Mouse (Mus musculus): ENCODE measurements around the gene Sult6b2. TPM values are rescaled to one million over a fixed set of nuclear protein-coding genes. Genes with fewer than 3 reads are reported as not detected.

Sult6b2 gene
- polyA plus RNA-seq, 1 experiment from 2014 or later = not detected

GRCm38 (mm10) chr6:142776935-142777334, 27.4 kb downstream of the Sult6b2 start:
- Histone ChIP-seq H3K36me3 (peaks cover 55% of the 10 kb centered on the region), H3K4me3 (replicated peaks) (no peak overlapping the region), H3K27me3 (no peaks in the 10 kb centered on the region), H3K9me3 (replicated peaks) (no peaks in the 10 kb centered on the region), H3K4me1 (replicated peaks) (peaks cover 21% of the 10 kb centered on the region), H3K4me2 (no peak overlapping the region), H3K9ac (no peak overlapping the region), H3K27ac (0 out of 2 replicates have a peak overlapping the region, but pooled peaks have one; percentile 29)
- DNase-seq = no peak
- ATAC-seq (ENCODE audit: low read depth) = peak; percentile 59
- WGBS (ENCODE audit: insufficient replicate concordance) = 8% methylated on average over 4 of the region's 4 CpGs

GRCm38 (mm10) chr6:142773566-142773965, 30.7 kb downstream of the Sult6b2 start:
- Histone ChIP-seq H3K4me3 (replicated peaks) (no peak overlapping the region), H3K9me3 (replicated peaks) (no peaks in the 10 kb centered on the region), H3K27ac (no peak overlapping the region), H3K27me3 (no peaks in the 10 kb centered on the region), H3K4me2 (no peak overlapping the region), H3K9ac (no peak overlapping the region), H3K36me3 (peaks cover 88% of the 10 kb centered on the region), H3K4me1 (replicated peaks) (peaks cover 28% of the 10 kb centered on the region)
- WGBS (ENCODE audit: insufficient replicate concordance) = 87% methylated on average over 5 of the region's 5 CpGs
- ATAC-seq (ENCODE audit: low read depth) (no peak), DNase-seq (no peak)

GRCm38 (mm10) chr6:142771643-142772042, 32.7 kb downstream of the Sult6b2 start:
- peaks cover 99% of the 10 kb centered on the region for H3K36me3 ChIP-seq
- no peaks in the 10 kb centered on the region for H3K27me3 ChIP-seq
- WGBS (ENCODE audit: insufficient replicate concordance) = 33% methylated on average over 4 of the region's 4 CpGs
- H3K27ac ChIP-seq = no peak overlapping the region
- ATAC-seq (ENCODE audit: low read depth) (peak; percentile 52), DNase-seq (no peak)
- no peak overlapping the region for H3K4me2 ChIP-seq
- no peaks in the 10 kb centered on the region for H3K9me3 ChIP-seq (replicated peaks)
- H3K9ac ChIP-seq = no peak overlapping the region
- H3K4me3 ChIP-seq (replicated peaks) = no peak overlapping the region
- H3K4me1 ChIP-seq (replicated peaks) = peaks cover 21% of the 10 kb centered on the region

- Histone ChIP-seq H3K27ac (no peak overlapping the region), H3K9me3 (replicated peaks) (no peaks in the 10 kb centered on the region), H3K4me1 (replicated peaks) (peaks cover 8% of the 10 kb centered on the region), H3K36me3 (peaks cover 99% of the 10 kb centered on the region), H3K4me3 (replicated peaks) (no peak overlapping the region), H3K4me2 (no peak overlapping the region), H3K9ac (no peak overlapping the region), H3K27me3 (no peaks in the 10 kb centered on the region)
- WGBS (ENCODE audit: insufficient replicate concordance) = 91% methylated on average over 3 of the region's 3 CpGs
- no peak for DNase-seq
- ATAC-seq (ENCODE audit: low read depth) = no peak
These were observed 34.4 kb downstream of the Sult6b2 start for GRCm38 (mm10) chr6:142769896-142770295.

GRCm38 (mm10) chr6:142767305-142767704, 37.0 kb downstream of the Sult6b2 start:
- WGBS (ENCODE audit: insufficient replicate concordance) = 90% methylated on average over 9 of the region's 9 CpGs
- Histone ChIP-seq H3K27ac (no peak overlapping the region), H3K4me1 (replicated peaks) (peaks cover 9% of the 10 kb centered on the region), H3K27me3 (no peaks in the 10 kb centered on the region), H3K9me3 (replicated peaks) (no peaks in the 10 kb centered on the region), H3K9ac (no peak overlapping the region), H3K4me2 (no peak overlapping the region), H3K36me3 (peaks cover 94% of the 10 kb centered on the region), H3K4me3 (replicated peaks) (no peak overlapping the region)
- no peak for DNase-seq
- ATAC-seq (ENCODE audit: low read depth) = no peak

GRCm38 (mm10) chr6:142764933-142765332, 39.4 kb downstream of the Sult6b2 start:
- WGBS (ENCODE audit: insufficient replicate concordance) = 94% methylated on average over 2 of the region's 2 CpGs
- no peaks in the 10 kb centered on the region for H3K9me3 ChIP-seq (replicated peaks)
- no peak for DNase-seq
- H3K4me2 ChIP-seq = no peak overlapping the region
- H3K4me3 ChIP-seq (replicated peaks) = no peak overlapping the region
- no peaks in the 10 kb centered on the region for H3K27me3 ChIP-seq
- H3K36me3 ChIP-seq = peaks cover 95% of the 10 kb centered on the region
- ATAC-seq (ENCODE audit: low read depth) = no peak
- H3K9ac ChIP-seq = no peak overlapping the region
- H3K27ac ChIP-seq = no peak overlapping the region
- peaks cover 23% of the 10 kb centered on the region for H3K4me1 ChIP-seq (replicated peaks)

GRCm38 (mm10) chr6:142759633-142760032, 44.7 kb downstream of the Sult6b2 start:
- Histone ChIP-seq H3K27me3 (no peaks in the 10 kb centered on the region), H3K4me3 (replicated peaks) (peak overlapping the region; percentile 95), H3K27ac (no peak overlapping the region), H3K4me1 (replicated peaks) (peaks cover 51% of the 10 kb centered on the region), H3K9me3 (replicated peaks) (no peaks in the 10 kb centered on the region), H3K4me2 (peak overlapping the region; percentile 73; the same call in 1 of the 2 replicates), H3K9ac (peak overlapping the region; percentile 97; the same call in 1 of the 2 replicates), H3K36me3 (peaks cover 58% of the 10 kb centered on the region)
- no peak for DNase-seq
- no peak for ATAC-seq (ENCODE audit: low read depth)
- 85% methylated on average over 2 of the region's 2 CpGs for WGBS (ENCODE audit: insufficient replicate concordance)

GRCm38 (mm10) chr6:142758562-142758961, 45.7 kb downstream of the Sult6b2 start:
- peaks cover 56% of the 10 kb centered on the region for H3K4me1 ChIP-seq (replicated peaks)
- H3K4me3 ChIP-seq (replicated peaks) = peak overlapping the region; percentile 95
- 88% methylated on average over 6 of the region's 6 CpGs for WGBS (ENCODE audit: insufficient replicate concordance)
- no peaks in the 10 kb centered on the region for H3K9me3 ChIP-seq (replicated peaks)
- no peak for DNase-seq
- ATAC-seq (ENCODE audit: low read depth) = no peak
- peak overlapping the region; percentile 73 for H3K4me2 ChIP-seq
- H3K27me3 ChIP-seq = no peaks in the 10 kb centered on the region
- H3K27ac ChIP-seq = peak overlapping the region; percentile 99
- peak overlapping the region; percentile 97 for H3K9ac ChIP-seq
- peaks cover 48% of the 10 kb centered on the region for H3K36me3 ChIP-seq

GRCm38 (mm10) chr6:142757976-142758375, 46.3 kb downstream of the Sult6b2 start:
- DNase-seq (no peak), ATAC-seq (ENCODE audit: low read depth) (no peak)
- H3K4me3 ChIP-seq (replicated peaks) = peak overlapping the region; percentile 95
- H3K27me3 ChIP-seq = no peaks in the 10 kb centered on the region
- H3K36me3 ChIP-seq = peaks cover 45% of the 10 kb centered on the region
- peak overlapping the region; percentile 73 for H3K4me2 ChIP-seq
- H3K4me1 ChIP-seq (replicated peaks) = peaks cover 62% of the 10 kb centered on the region
- WGBS (ENCODE audit: insufficient replicate concordance) = 51% methylated on average over 6 of the region's 6 CpGs
- peak overlapping the region; percentile 97 for H3K9ac ChIP-seq
- peak overlapping the region; percentile 99 for H3K27ac ChIP-seq
- no peaks in the 10 kb centered on the region for H3K9me3 ChIP-seq (replicated peaks)

- Histone ChIP-seq H3K4me1 (replicated peaks) (peaks cover 66% of the 10 kb centered on the region), H3K4me2 (peak overlapping the region; percentile 73), H3K27me3 (no peaks in the 10 kb centered on the region), H3K36me3 (peaks cover 42% of the 10 kb centered on the region), H3K4me3 (replicated peaks) (peak overlapping the region; percentile 95), H3K27ac (peak overlapping the region; percentile 99), H3K9ac (peak overlapping the region; percentile 97), H3K9me3 (replicated peaks) (no peaks in the 10 kb centered on the region)
- peak; percentile 66 for DNase-seq
- peak; percentile 80 for ATAC-seq (ENCODE audit: low read depth)
- WGBS (ENCODE audit: insufficient replicate concordance) = 6% methylated on average over 10 of the region's 10 CpGs
These were observed 46.9 kb downstream of the Sult6b2 start for GRCm38 (mm10) chr6:142757334-142757965.

GRCm38 (mm10) chr6:142756507-142757333, 47.6 kb downstream of the Sult6b2 start, which contains the start of gene Cmas:
Cmas (plus strand) TSS chr6:142756686.
- H3K4me3 ChIP-seq (replicated peaks) = peak within 1 kb of the TSS; percentile 95
- no peaks in the 10 kb centered on the region for H3K9me3 ChIP-seq (replicated peaks)
- ATAC-seq (ENCODE audit: low read depth) (peak; percentile 90), DNase-seq (peak; percentile 89)
- peak within 1 kb of the TSS; percentile 97 for H3K9ac ChIP-seq
- WGBS (ENCODE audit: insufficient replicate concordance) = under 1% methylated on average over 66 of the region's 68 CpGs
- H3K4me1 ChIP-seq (replicated peaks) = peaks cover 66% of the 10 kb centered on the region
- no peaks in the 10 kb centered on the region for H3K27me3 ChIP-seq
- H3K4me2 ChIP-seq = peak within 1 kb of the TSS; percentile 73
- peak within 1 kb of the TSS; percentile 99 for H3K27ac ChIP-seq
- H3K36me3 ChIP-seq = peaks cover 35% of the 10 kb centered on the region

Data from liver, embryonic 13.5 days (tissue).